Mouse (Mus musculus) bone marrow macrophage, adult 2 months (primary cell): ENCODE results near the gene Dnm3.

ENCODE experiments used
- CTCF ChIP-seq: IDR thresholded peaks from 2 replicates; pipeline ENCODE4 v1.5.1; 2012; ENCODE audit warnings: low read depth, mild to moderate bottlenecking, low read length, moderate library complexity
- POLR2A ChIP-seq: IDR thresholded peaks from 2 replicates; pipeline ENCODE4 v1.6.1; 2012; ENCODE audit warnings: mild to moderate bottlenecking, low read depth, low read length, borderline replicate concordance

- no peak for TF ChIP-seq CTCF
- no peak for TF ChIP-seq POLR2A
Observed at GRCm38 (mm10) chr1:162043788-162044717, 433.8 kb downstream of the Dnm3 start.
